Mouse (Mus musculus): ENCODE data around the gene Aip.
A peak's percentile ranks its signal among the peaks of the same experiment; 100 is the strongest.

The Aip gene

DNA sequence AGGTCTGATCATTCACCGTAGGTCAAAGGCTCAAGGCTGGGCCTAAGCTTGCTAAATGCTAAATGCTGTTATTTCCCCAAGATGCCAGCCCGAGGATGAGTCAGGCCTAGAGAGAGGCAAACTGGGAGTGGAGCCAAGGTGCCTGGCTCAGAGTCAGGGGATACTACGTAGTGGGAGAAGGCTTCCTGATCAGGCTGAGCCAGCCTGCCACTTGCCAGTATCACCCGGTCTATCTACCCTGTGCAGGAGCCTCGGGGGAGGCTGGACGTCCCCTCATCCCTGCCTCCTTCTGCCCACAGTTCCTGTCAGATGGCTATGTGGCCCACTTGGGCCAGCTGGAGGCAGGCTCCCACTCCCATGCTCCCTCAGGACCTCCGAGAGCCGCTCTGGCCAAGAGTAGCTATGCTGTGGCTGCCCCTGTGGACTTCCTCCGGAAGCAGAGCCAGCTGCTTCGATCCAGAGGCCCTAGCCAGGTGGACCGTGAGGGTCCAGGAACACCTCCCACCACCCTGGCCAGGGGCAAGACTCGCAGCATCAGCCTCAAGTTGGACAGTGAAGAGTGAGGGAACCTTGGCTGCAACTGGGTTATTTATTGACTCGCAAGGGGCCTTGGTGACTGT lies 12.4 kb downstream of the Aip start:
- DNase-seq (ENCODE audit: low spot score in 2 of 2) = peak in 1 of 2 experiments; percentile 91

DNA sequence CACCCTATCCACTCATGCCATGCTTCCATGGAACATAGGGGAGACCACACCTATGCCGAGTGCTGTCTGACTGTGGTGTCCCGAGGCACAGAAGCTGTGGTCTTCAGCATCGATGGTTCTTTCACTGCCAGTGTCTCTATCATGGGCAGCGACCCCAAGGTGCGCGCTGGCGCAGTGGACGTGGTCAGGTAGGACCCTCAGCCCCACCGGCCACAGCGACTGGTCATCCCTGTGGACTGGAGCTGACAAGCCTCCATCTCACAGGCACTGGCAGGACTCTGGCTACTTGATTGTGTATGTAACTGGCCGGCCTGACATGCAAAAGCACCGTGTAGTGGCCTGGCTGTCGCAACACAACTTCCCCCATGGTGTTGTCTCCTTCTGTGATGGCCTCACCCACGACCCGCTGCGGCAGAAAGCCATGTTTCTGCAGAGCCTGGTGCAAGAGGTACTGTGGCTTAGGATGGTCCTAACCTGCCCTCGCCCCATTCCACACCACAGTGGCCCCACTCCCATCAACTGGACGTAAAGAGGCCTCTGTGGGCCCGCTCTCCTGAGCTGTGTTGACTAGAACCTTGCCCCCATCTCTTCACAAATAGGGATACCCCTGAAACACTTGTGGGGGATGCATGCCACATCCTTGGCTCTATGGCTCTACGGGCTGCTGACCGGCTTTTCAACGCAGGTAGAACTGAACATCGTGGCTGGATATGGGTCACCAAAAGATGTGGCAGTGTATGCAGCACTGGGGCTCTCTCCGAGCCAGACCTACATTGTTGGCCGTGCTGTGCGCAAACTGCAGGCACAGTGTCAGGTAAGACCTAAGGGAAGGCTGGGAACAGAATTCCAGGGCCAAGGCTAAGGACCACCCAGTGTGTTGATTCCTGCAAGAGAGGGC lies 13.3 kb downstream of the Aip start:
- no peak for DNase-seq (ENCODE audit: low spot score in 2 of 2)

DNA sequence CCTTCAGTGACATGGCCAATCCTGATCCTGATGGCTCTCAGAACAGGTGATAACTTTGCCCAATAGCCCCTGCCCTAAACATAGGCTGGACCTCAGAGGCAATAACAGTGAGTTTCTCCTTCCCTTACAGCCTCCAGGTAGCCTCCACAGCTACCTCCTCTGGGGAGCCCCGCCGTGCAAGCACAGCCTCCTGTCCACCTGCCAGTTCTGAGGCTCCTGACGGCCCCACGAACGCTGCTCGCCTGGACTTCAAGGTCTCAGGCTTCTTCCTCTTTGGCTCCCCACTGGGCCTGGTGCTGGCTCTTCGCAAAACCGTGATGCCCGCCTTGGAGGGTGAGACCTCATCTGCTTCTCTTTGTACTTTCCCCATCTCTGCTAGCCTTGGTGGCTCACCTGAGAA lies 17.1 kb downstream of the Aip start:
- no peak for DNase-seq (ENCODE audit: low spot score in 2 of 2)

DNA sequence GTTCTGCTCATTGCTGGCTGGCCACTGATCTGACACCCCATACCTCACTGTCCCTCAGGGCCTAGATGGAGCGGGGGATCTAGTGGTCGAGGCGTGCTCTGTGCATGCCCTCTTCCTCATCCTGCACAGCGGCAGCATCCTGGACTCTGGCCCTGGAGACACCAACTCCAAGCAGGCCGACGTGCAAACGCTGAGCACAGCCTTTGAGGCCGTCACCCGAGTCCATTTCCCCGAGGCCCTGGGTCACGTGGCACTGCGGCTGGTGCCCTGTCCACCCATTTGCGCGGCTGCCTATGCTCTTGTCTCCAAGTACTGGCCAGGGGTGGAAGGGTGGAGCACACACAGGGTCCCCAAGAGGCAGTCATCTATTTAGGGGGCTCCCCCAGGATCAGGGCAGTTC lies 19.0 kb downstream of the Aip start:
- DNase-seq (ENCODE audit: low spot score in 2 of 2) = no peak

DNA sequence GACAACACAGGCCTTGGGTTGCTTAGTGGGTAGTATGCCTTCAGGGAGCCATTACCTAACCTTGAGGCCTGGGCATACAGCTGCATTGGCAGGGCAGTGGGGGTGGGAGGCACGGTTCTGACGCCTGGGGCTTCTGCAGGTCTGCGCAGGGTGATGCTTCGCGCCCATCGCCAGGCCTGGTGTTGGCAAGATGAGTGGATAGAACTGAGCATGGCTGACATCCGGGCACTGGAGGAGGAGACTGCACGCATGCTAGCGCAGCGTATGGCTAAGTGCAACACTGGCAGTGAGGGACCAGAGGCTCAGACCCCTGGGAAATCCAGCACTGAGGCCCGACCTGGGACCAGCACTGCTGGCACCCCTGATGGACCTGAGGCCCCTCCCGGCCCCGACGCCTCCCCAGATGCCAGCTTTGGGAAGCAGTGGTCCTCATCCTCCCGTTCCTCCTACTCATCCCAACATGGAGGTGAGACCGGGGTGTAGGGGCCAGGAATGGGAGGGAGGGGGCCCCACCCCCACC lies 20.9 kb downstream of the Aip start:
- no peak for DNase-seq (ENCODE audit: low spot score in 2 of 2)

DNA sequence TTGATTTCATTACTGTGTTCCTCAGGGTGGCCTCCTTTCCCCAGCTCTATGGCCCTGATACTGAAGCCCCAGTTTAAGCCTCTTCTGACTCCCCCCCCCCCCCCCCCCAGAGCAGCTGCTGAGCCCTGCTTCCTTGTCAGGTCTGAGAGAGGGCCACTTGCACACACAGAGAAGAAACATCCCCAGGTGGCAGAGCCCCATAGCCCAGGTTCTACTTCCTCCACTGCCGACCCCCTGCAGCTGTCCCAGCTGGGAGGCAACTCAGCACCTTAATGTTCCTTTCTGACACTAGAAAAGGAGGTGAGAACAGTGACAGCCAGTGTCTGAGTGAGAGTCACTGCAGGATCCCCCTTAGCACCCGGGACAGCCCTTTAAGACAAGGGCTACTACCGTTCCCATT lies 21.9 kb downstream of the Aip start:
- no peak for DNase-seq (ENCODE audit: low spot score in 2 of 2)

DNA sequence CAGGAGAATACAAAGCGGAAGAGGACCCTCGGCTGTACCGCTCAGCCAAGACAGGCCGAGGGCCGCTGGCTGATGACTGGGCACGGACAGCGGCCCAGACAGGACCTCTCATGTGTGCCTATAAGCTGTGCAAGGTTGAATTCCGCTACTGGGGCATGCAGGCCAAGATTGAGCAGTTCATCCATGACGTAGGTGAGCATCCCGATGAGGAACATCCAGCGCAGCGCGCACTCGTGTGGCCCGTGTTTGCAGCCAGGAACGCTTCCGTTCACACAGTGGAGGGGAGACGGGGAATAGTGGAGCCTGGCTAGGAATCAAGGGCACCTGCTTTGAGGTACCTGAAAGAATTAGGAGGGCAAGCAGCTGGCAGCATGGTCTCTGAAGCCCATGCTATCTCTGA lies 22.4 kb downstream of the Aip start:
- no peak for DNase-seq (ENCODE audit: low spot score in 2 of 2)

DNA sequence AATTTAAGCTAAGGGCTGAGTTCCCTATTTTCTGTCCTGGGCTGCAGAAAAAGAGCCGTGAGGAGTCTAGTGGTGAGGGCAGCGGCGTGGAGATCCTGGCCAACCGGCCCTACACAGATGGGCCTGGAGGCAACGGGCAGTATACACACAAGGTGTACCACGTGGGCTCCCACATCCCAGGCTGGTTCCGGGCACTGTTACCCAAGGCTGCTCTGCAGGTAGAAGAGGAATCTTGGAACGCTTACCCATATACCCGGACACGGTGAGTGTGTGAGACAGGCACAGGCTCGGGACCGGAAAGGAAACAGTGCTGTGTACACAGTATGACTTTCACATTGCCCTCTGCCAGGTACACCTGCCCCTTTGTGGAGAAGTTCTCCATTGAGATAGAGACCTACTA lies 23.0 kb downstream of the Aip start:
- DNase-seq (ENCODE audit: low spot score in 2 of 2) = no peak

DNA sequence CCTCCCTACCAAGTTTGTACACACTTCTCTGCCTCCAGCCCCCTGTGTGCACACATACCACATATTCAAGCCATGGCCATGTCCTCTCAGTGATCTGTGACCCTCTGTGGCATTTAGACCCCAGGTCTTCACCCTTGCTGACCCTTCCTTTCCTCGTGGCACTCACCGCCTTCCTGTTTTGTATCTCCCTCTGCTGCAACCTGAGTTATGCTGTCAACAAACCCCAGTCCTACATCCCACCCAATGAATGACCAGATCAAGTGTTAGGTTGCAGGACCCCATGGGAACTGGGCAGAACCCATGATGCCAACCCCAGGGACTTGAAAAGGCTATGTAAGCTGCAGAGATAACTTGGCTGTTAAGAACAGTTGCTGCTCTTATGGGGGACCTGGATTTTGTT lies 23.6 kb downstream of the Aip start:
- DNase-seq (ENCODE audit: low spot score in 2 of 2) = no peak

DNA sequence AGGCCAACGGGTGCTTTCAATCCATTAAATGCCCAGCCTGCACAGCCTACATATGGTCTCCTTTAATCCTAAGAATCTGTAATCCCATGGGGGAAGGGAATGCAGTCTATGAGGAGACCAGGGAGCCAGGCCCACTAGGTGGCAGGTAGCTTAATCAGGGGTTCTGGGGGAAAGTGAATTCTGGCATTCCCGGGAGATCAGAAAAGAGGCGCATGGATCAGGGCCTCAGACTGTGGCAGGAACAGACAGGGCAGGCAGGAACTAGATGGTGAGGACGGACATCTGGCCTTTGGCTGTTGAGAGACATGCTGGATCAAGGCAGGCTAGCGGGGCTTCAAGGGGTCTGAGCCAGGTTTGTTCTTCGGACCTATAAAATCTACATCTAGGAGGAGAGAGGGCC lies 24.2 kb downstream of the Aip start:
- DNase-seq (ENCODE audit: low spot score in 2 of 2) = no peak

DNA sequence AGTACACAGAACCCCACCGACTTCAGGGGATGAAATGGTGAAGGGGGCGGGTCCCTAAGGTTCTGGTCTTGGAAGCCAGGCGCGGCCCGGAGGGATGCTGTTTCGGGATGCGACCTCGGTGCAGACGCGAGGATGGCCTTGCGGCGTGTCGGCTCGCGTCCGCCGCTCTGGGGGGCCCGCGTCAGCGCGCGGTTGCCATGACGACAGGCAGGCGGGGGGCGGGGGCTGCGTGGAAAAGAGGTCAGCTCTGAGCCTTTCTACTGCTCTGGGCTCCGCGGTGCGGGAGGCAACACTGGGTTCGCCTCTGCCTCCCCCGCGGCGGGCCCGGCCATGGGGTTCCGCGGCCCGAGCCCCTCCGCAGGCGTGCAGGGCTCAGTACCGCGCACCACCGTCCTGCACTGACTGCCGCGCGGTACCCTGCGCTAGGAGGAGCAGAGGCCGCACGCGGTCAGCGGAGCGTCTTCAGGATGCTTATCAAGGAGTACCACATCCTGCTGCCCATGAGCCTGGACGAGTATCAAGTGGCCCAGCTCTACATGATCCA lies 24.9 kb downstream of the Aip start:
- peak in 1 of 2 experiments; percentile 69 for DNase-seq (ENCODE audit: low spot score in 2 of 2)

DNA sequence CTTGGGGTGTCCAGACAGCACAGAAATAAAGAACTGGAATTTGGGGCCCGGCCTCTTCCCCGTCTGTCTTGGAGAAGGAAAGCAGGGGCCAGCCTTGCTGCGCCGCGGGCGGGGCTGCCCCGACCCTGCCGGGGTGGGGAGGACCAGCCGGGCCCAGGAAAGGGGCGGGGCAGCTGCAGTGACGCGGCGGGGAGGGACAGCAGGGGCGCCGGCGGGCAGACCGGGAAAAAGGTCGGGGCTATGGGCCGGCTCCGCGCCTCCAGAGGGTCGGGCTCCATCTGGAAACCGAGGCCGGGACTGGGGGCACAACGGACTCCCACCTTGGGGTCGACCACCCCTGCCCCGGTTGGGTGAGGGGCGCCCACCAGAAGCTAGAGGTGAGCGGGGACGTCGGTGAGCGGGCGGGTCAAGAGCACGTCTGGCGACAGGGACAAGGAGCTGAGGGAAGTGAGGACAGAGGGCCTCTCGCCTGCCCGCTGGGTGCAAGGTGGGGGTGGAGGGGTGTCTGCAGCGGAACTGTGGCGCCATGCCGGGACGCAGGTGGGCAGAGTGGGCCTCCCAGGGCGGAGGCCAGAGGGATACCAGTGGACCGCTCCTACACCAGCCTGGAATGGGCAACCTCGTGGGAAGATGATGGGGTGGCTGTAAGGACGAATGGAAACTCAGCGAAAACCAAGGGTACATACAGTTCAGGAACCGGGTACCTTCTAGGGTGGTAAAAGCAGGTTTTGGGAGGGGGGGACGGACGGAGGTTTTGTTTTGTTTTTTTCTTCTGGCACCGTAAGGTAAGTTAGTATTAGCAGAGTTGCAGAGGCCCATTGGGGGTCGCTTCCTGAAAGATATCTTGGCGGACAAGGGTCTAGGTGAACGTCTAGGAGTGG lies 25.6 kb downstream of the Aip start, which contains the start of gene Pitpnm1:
Gene Pitpnm1, plus strand, starts transcription at position 162 of the 881 bp plus-strand sequence.
- DNase-seq (ENCODE audit: low spot score in 2 of 2) = peak in 1 of 2 experiments; percentile 49

DNA sequence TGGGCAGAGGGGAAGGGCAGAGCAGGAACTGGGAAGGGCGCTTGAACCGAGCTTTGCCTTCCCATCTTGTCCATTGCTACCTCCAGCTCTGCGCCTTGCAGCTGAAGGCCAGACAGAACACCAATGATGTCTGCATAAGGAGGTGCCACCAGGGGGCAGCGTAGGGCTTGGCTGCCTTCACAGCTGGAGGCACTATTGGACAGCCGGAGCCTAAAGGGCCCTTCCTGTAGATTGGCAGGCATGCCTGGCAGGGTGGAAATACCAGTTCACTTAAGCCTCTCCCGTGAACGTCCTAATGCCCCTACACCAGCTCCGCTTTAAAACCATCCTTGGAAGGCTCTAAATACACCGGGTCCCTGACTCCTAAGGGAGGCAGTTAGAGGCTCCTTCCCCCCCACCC lies 26.6 kb downstream of the Aip start:
- DNase-seq (ENCODE audit: low spot score in 2 of 2) = peak in 1 of 2 experiments; percentile 95

DNA sequence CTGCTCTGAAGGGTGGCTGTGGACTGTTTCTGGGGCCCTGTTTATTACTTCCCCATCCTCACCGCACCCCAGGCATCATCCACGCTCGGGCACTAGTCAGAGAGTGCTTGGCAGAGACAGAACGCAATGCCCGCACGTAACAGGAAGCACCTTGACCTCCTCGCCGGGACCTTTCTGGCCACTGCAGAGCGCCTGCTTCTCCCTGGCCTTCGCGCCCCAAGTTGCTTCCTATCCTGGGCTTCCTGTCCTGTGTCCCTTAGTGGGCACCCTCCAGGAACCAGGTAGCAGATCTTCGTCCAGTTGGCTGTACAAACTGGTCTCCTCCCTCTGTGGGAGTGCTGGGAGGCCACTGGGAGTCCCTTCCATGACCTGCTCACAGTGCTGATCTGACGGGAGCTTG lies 27.2 kb downstream of the Aip start:
- DNase-seq (ENCODE audit: low spot score in 2 of 2) = no peak

DNA sequence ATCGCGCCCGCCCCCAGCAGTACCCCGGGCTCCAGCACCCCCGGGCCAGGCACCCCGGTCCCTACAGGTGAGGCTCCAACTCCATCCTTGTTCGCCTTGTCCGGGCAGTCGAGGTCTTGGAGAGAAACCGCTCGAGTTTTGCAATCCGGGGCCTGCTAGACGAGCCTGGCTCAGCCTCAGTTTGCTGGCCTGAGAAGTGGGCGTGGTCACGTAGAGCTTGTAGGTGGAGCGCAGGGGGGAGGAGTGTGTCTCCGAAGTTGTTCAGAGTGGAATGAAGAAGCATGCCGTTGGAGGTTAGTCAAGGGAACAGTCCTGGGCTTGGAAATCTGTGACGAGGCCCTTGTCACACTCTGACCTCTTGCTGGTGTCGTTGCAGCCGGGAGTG lies 28.2 kb downstream of the Aip start:
- DNase-seq (ENCODE audit: low spot score in 2 of 2) = no peak

DNA sequence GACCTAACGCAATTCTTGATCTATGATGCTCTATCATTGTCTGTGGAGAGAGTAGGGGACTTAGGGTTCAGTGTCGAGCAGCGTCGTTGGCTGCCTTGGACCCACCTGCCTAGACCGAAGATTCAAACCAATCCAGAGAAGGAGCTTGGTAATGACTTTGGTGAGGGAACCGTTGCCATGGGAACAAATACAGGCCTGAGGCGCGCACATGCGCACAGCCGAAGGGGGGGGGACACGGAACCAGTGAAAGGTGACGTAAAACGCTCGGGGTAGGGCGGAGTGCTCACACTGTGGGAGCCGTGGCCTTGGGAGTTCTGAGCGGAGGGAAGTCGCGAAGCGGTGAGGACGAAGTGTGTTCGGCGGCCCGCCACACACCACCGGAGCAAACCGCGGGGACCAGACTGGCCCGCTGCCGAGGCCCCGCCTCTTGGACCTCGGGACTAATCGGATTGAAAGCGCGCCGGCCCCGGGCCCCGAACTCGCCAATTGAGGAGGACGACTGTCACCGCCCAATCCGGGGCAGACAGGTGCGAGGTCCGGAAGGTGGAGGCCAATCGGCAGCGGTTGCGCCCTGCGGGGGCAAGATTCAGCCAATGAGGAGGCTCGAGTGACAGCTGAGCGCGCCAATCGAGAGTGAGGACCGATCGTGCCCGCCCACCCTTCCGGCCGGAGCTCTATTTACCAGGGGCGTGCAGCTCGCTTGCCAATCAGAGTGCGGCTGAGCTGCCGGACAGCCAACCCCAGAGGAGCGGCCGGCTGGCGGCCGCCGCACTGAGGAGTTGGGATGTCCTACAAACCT lies 28.8 kb downstream of the Aip start, which contains the start of gene Cdk2ap2:
Gene Cdk2ap2, plus strand, starts transcription at position 541 of the 799 bp plus-strand sequence.
- DNase-seq (ENCODE audit: low spot score in 2 of 2) = peak; percentile 98 to 100

DNA sequence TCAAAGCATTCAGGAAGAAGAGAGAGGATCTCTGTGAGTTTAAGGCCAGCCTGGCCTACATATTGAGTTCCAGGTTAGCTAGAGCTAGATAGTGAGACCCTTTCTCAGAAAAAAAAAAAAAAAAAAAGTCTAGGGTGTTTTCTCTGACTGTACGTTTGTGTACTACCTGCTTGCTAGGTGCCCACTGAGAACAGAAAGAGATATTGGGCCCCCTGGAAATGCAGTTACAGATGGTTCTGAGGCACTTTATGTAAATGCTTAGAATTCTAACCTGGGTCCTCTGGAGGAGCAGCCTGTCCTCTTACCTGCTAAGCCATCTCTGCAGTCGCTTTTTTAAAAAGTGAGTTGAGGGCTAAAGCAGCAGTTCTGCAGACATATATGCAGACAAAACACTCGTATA lies 29.9 kb downstream of the Aip start:
- no peak for DNase-seq (ENCODE audit: low spot score in 2 of 2)

DNA sequence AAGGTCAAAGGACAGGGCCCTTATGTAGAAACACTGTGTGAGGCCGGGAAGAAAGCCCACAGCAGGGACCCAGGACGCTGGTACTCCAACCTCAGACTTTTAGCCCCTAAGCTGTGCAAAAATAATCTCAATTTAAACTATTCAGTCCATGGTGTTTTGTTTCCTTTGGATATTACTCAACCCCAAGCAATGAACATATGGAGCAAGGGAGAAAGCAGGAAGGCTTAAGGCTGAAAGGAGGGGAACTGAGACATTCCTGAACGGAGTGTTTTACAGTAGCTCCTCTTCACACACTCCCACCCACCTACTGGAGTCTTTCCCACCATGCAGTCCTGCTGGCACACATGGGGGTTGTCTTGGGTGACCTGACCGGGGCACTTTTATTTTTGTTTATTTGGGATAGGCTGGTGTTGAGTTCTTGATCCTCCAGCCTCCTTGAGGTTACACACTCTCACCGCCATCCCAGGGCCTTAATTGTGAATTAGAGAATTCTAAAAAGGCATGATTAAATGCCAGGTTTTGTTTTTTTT lies 30.8 kb downstream of the Aip start:
- DNase-seq (ENCODE audit: low spot score in 2 of 2) = no peak

DNA sequence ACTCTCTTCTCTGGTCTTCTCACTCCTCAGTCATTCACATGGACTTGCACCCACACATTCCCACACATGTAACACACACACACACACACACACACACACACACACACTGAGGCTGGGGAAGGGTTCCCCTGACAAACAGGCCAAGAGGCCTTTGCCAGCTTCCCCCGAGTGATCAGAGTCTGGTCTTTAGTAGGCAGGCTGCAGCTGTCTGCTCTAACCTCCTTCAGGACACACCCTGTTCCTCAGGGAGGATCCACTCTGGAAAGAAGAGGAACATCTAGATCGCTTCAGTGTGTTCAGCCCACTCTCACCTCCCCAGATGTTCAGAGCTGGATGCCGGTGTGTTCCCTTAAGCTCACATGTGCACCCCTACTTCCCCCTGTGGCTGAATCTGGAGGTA lies 31.3 kb downstream of the Aip start:
- DNase-seq (ENCODE audit: low spot score in 2 of 2) = no peak

DNA sequence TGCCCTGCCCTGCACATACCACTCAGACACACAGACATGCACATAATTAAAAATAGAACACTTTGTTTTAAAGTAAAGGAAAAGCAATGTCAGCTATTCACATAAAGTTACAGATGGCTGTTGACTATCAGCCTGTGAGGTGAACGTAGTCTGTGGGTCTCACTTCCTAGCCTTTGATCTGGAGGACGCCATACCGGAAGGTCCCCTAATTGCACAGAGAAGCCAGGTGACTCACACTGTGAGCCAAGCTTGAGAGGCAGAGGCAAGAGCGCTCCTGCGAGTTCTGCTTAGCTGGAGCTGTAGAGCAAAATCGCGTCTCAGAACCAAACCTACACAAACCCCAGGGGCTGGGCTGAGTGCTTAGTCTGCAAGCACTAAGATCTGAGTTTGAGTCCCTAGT lies 31.9 kb downstream of the Aip start:
- no peak for DNase-seq (ENCODE audit: low spot score in 2 of 2)

DNA sequence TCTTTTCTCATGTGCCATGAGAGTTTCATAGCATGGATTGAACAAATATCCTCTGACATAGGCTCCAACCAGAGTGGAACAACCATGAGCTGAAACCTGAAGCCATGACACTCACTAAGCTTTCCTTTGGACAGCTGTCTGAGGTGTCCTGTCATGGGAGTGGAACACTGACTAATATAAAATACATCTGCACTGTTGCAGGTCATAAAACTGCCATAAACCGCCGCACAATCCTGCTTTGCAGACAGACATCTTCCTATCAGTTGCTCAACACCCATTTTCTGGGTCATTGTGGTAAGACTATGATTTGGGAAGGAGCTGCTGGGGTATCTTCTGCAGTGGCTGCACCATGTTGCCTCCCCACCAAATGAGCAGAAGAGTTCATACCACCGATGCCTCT lies 32.9 kb downstream of the Aip start:
- no peak for DNase-seq (ENCODE audit: low spot score in 2 of 2)

All from left cerebral cortex, adult 9 months (tissue).